Mouse (Mus musculus) forebrain, embryonic 14.5 days (tissue): ENCODE measurements around the gene Gpr183. TPM values are rescaled to one million over a fixed set of nuclear protein-coding genes. Genes with fewer than 3 reads are reported as not detected.

Experiments used
- ATAC-seq: fragments of 200-750 bp; cut with Nextera tagmentation; 2 replicates; pipeline ENCODE4 v1.8.0; 2017; ENCODE audit warnings: mild to moderate bottlenecking, moderate library complexity
- DNase-seq: peaks from one replicate; pipeline ENCODE4 v3.0.0-alpha.2; 2015; ENCODE audit warnings: low spot score
- H3K27ac ChIP-seq: fragments of 300-500 bp; sonication (generic); 2 replicates; pipeline ENCODE4 v1.5.1; 2014; ENCODE audit warnings: low read depth, mild to moderate bottlenecking, control low read depth, low read length, moderate library complexity
- H3K27me3 ChIP-seq: fragments of 300-500 bp; sonication (generic); replicated peaks from 2 replicates; pipeline ENCODE4 v1.6.1; 2014; ENCODE audit warnings: low read length, control low read depth, mixed read lengths; ENCODE audit not compliant: control insufficient read depth, insufficient read depth
- H3K36me3 ChIP-seq: fragments of 300-500 bp; sonication (generic); 2 replicates; pipeline ENCODE4 v1.6.1; 2014; ENCODE audit warnings: low read length, control low read depth; ENCODE audit not compliant: control insufficient read depth, insufficient read depth
- H3K4me1 ChIP-seq: fragments of 300-500 bp; sonication (generic); 2 replicates; pipeline ENCODE4 v1.6.1; 2014; ENCODE audit warnings: antibody characterized with exemption, low read length, control low read depth; ENCODE audit not compliant: control insufficient read depth, insufficient read depth
- H3K4me2 ChIP-seq: fragments of 300-500 bp; sonication (generic); 2 replicates; pipeline ENCODE4 v1.6.1; 2014; ENCODE audit warnings: mild to moderate bottlenecking, control low read depth, low read length
- H3K4me3 ChIP-seq: fragments of 300-500 bp; sonication (generic); 2 replicates; pipeline ENCODE4 v1.5.1; 2014; ENCODE audit warnings: low read depth, low read length, control low read depth
- H3K9ac ChIP-seq: fragments of 300-500 bp; sonication (generic); 2 replicates; pipeline ENCODE4 v1.6.1; 2014; ENCODE audit warnings: mild to moderate bottlenecking, low read length, control low read depth, moderate library complexity
- H3K9me3 ChIP-seq: fragments of 300-500 bp; sonication (generic); replicated peaks from 2 replicates; pipeline ENCODE4 v1.6.1; 2016; ENCODE audit warnings: low read length, control low read depth, mixed read lengths; ENCODE audit not compliant: control insufficient read depth
- WGBS: fragments of 180-500 bp; shearing (Covaris S2); extraction: QIAGEN DNeasy Blood & Tissue Kit; methylation state at CpG from one replicate; pipeline ENCODE4 v1.1.7; 2014; 5-methylcytosine and 5-hydroxymethylcytosine counted together
- polyA plus RNA-seq: library from polyadenylated mRNA; unstranded; fragments of >200 nt; fragmentation: Nextera tagmentation; extraction: Ambion mirVana; gene quantifications from 2 replicates; pipeline ENCODE4 v1.2.1, GENCODE M21; 2014

Gene Gpr183
- polyA plus RNA-seq, 1 experiment from 2014 or later = 1.1 TPM

DNA sequence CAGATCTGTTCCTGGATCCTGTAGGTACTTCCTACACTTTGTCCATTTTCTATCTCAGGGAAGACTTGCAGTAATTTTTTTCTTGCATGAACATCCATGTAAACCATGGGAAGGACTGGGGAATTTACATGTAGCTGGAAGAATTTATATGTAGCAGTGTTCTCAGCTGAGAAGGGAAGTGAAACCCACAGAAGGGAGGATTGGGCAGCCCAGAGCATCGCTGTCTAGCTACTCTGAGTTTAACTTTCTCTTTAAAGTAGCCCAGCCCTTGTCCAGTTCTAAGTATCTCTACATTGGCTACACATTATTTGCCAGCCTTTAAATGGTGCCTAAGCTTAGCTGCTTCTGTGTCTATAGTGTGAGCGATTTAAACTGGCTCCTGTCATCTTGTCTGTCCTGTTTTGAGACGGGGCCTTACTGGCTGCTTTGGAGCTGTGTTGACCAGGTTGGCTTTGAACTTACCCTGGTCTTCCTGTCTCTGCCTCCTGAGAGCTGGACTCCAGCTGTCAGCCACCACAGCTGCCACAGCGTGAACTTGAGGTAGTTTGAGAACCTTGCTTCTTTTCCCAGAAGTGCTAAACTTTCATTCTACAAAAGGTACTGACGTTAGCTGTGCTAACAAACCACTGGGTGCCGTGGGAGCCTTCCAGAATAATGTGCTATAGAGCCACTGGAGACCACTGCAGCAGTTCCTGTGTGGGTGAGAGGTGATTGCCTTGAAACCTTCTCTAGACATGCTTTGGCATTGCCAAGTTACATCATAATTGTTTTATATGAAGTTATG lies 48.5 kb downstream of the Gpr183 start:
- WGBS = 91% methylated on average over 6 of the region's 6 CpGs
- Histone ChIP-seq H3K4me2 (no peak overlapping the region), H3K4me1 (no peaks in the 10 kb centered on the region), H3K36me3 (peaks cover 30% of the 10 kb centered on the region), H3K9me3 (no peaks in the 10 kb centered on the region), H3K9ac (no peak overlapping the region), H3K27ac (no peak overlapping the region), H3K4me3 (no peak overlapping the region), H3K27me3 (no peaks in the 10 kb centered on the region)
- no peak for DNase-seq
- ATAC-seq = no peak

DNA sequence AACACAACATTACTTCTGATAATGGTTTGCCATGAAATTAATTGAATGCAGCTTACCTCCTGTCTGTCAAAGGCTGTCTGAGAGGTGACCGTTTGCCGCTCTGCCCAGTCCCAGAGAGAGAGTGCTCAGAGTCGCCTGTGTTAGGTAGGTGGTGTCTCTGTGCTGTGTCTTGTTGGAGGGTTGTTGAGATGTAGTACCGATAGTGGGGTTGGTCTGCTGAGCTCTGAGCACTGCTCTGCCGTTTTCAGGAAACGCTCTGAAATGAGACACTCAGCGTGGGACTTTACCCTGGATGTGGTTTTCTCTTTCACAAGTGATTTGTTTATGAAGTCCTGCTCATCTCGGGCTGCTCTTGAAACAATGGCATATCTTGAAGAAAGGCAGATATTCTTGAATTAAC lies 49.4 kb downstream of the Gpr183 start, which contains the start of gene Gpr18:
Gene Gpr18 (minus strand): TSS at position 161 of the 400 bp plus-strand sequence.
- no peak for ATAC-seq
- Histone ChIP-seq H3K9me3 (no peaks in the 10 kb centered on the region), H3K36me3 (peaks cover 32% of the 10 kb centered on the region), H3K4me2 (no peak within 1 kb of the TSS), H3K4me1 (no peaks in the 10 kb centered on the region), H3K27me3 (no peaks in the 10 kb centered on the region), H3K4me3 (no peak within 1 kb of the TSS), H3K9ac (no peak within 1 kb of the TSS), H3K27ac (no peak within 1 kb of the TSS)
- no peak for DNase-seq
- WGBS = 78% methylated on average over 8 of the region's 8 CpGs

DNA sequence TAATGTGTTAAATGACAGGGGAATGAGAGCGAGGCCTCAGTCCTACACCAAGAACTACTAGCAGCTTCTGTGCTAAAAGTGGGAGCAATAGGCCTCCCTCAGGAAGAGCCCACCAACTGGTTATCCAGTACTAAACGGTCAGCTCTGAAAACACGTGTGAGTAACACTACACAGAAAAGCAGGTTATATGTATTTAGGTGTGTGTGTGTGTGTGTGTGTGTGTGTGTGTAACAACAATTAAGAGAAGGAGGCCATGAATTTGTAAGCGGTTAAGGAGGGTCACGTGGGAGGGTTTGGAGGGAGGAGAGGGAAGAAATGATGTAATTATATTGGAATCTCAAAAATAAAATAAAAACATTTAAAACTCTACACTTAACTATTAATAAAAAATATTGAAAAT lies 49.9 kb downstream of the Gpr183 start:
- H3K4me2 ChIP-seq = no peak overlapping the region
- no peaks in the 10 kb centered on the region for H3K9me3 ChIP-seq
- no peak for DNase-seq
- no peaks in the 10 kb centered on the region for H3K27me3 ChIP-seq
- no peak overlapping the region for H3K9ac ChIP-seq
- WGBS = 88% methylated on average over 5 of the region's 5 CpGs
- H3K27ac ChIP-seq = no peak overlapping the region
- no peak overlapping the region for H3K4me3 ChIP-seq
- ATAC-seq = no peak
- no peaks in the 10 kb centered on the region for H3K4me1 ChIP-seq
- H3K36me3 ChIP-seq = peaks cover 32% of the 10 kb centered on the region

DNA sequence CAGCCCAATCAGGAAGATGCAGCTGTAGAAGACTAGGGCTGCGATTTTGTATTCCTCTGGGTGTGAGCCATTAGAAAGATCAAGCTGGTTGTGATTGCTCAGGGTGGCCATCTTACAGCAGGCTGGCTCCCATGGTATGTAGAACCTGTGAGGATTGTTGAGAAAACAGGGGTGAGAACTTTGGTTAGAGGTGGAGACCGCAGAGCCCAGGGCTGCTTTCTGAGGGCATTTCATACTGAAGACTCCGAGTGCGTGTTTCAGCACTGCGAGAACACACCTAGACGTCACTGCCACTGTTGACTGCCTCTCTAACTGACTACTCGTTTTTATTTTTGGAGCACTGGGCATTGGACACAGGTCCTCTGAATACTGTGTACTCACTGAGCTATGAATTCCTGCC lies 52.5 kb downstream of the Gpr183 start:
- 94% methylated on average over 7 of the region's 7 CpGs for whole genome bisulfite sequencing
- Histone ChIP-seq H3K36me3 (peaks cover 53% of the 10 kb centered on the region), H3K9me3 (no peaks in the 10 kb centered on the region), H3K9ac (no peak overlapping the region), H3K4me1 (no peaks in the 10 kb centered on the region), H3K4me2 (no peak overlapping the region), H3K27ac (no peak overlapping the region), H3K27me3 (no peaks in the 10 kb centered on the region), H3K4me3 (no peak overlapping the region)
- DNase-seq (no peak), ATAC-seq (no peak)

DNA sequence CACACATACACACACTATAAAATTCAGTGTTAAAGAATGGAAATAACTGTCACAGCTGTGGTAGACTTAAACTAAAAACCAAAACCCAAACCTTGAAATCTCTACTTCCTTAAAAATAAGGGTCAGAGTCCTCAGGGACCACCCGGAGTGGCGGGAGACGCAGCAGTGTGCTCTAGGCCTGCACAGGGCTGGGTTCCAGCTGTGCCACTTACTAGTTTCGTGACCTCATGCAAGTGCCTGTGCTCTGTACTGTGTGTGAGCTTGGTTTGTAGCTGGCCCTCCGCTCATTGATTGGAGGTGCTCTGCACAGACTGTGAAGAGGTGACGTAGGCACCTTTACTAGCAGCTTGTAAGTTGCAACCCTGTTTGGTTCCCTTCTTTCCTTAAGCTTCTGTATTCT lies 55.1 kb downstream of the Gpr183 start:
- peaks cover 49% of the 10 kb centered on the region for H3K36me3 ChIP-seq
- DNase-seq = no peak
- WGBS = 89% methylated on average over 6 of the region's 6 CpGs

DNA sequence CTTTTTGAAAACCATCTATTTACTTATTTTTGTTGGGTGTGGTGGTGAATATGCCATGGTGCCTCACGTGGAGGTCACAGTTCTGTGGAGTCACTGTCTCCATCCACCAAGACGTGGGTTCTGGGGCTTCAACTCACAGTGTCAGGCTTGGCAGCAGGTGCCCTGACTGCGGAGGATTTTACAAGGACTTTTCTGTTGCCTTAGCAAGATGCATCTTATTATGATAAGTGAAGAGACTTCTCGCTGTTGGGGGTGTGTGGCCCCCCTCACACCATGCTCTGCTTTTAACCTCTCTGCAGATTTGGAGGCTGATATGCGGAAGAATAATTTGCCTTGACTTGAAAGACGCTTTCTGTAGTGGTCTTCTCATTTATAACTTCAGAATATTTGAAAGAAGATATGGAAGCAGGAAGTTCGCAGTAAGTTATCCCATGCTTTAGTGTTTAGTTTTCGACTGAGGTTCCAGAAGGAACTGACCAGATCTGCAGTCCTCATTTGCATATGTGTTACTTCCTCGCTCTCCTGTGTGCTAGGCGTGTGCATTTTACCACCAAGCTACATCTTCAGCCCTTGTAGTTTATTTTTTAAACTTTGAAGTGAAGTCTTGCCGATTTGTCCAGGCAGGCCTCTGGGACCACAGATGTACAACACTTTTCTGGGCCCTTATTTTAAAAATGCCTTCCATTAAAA lies 57.9 kb downstream of the Gpr183 start:
- ATAC-seq (no peak), DNase-seq (no peak)
- H3K27me3 ChIP-seq = no peaks in the 10 kb centered on the region
- 93% methylated on average over 11 of the region's 11 CpGs for WGBS
- no peak overlapping the region for H3K4me3 ChIP-seq
- H3K9ac ChIP-seq = no peak overlapping the region
- H3K27ac ChIP-seq = no peak overlapping the region
- H3K9me3 ChIP-seq = no peaks in the 10 kb centered on the region
- no peaks in the 10 kb centered on the region for H3K4me1 ChIP-seq
- no peak overlapping the region for H3K4me2 ChIP-seq
- H3K36me3 ChIP-seq = peaks cover 41% of the 10 kb centered on the region

More for the DNA sequence above, 55.1 kb downstream of the Gpr183 start:
- ATAC-seq = no peak
- H3K9me3 ChIP-seq = no peaks in the 10 kb centered on the region
- H3K27me3 ChIP-seq = no peaks in the 10 kb centered on the region
- no peak overlapping the region for H3K4me3 ChIP-seq
- no peak overlapping the region for H3K9ac ChIP-seq
- H3K27ac ChIP-seq = no peak overlapping the region
- no peaks in the 10 kb centered on the region for H3K4me1 ChIP-seq
- H3K4me2 ChIP-seq = no peak overlapping the region

DNA sequence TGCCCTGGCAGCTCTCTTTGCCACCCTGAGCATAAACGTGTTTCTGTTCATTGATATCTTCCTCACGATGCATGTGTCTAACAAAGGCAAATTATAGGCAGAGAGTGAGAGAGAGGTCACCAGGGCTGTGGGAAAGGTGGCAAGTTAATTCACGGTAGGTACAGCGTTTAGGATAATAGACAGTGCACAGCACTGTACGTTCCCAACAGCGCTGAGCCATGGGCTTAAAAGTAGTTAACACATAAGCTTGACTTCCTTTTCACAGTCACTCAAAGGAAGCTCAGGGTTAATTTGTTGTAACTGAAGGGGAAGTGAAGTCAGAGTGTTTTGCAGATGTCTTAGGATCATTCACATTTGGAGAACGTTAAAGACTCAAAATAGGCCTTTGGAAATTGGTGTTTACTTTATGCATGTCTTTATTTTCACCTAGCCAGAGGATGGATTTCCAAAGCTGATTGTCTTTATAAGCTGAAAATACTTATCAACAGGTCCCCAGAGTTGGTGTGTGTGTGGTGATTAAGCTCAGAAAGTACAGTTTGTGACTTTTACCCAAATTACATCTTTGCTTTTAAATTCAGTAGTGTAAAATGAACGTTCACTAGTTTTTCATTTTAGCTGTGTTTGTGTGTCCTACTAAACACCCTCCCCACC lies 58.5 kb downstream of the Gpr183 start:
- H3K27me3 ChIP-seq = no peaks in the 10 kb centered on the region
- no peak overlapping the region for H3K27ac ChIP-seq
- DNase-seq (no peak), ATAC-seq (no peak)
- H3K4me3 ChIP-seq = no peak overlapping the region
- peaks cover 34% of the 10 kb centered on the region for H3K36me3 ChIP-seq
- H3K4me2 ChIP-seq = no peak overlapping the region
- no peaks in the 10 kb centered on the region for H3K9me3 ChIP-seq
- 87% methylated on average over 8 of the region's 8 CpGs for WGBS
- no peak overlapping the region for H3K9ac ChIP-seq
- H3K4me1 ChIP-seq = no peaks in the 10 kb centered on the region

DNA sequence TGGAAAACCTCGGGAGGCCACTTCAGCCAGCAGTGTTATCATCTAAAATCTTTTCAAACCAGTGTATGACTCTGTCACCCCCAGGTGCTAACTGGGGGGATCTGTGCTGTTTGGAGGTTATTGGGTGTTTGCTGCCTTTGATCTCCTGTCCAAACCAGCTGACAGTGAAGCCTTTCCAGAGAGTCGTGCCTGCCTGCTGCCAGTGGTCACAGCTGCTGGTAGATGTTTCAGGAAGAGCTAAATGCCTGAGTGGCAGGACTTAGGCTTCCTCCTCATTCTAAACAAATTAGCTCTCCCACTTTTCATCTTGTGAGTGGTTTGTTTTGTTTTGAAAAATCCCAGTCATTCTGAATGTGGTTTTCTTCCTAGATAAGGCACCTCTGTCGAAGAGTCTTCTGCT lies 60.2 kb downstream of the Gpr183 start:
- H3K27me3 ChIP-seq = no peaks in the 10 kb centered on the region
- ATAC-seq (no peak), DNase-seq (no peak)
- no peak overlapping the region for H3K4me3 ChIP-seq
- H3K9ac ChIP-seq = no peak overlapping the region
- H3K36me3 ChIP-seq = peaks cover 29% of the 10 kb centered on the region
- no peaks in the 10 kb centered on the region for H3K9me3 ChIP-seq
- H3K4me1 ChIP-seq = no peaks in the 10 kb centered on the region
- WGBS = 77% methylated on average over 3 of the region's 3 CpGs
- no peak overlapping the region for H3K27ac ChIP-seq
- no peak overlapping the region for H3K4me2 ChIP-seq
